Mouse (Mus musculus): ENCODE data around the gene Btbd19. TPM values are rescaled to one million over a fixed set of nuclear protein-coding genes. Genes with fewer than 3 reads are reported as not detected.
A peak's percentile ranks its signal among the peaks of the same experiment; 100 is the strongest.

The Btbd19 gene
- polyA plus RNA-seq, 1 experiment from 2014 or later = 6.7 TPM

GRCm38 (mm10) chr4:117133366-117133796 is 7.9 kb upstream of the Btbd19 start:
- ATAC-seq (ENCODE audit: insufficient read depth, low FRiP score, low read depth) = 0 out of 2 replicates have a peak, but pooled peaks have one; percentile 1
- H3K4me1 ChIP-seq = peaks cover 20% of the 10 kb centered on the region
- peaks cover 9% of the 10 kb centered on the region; the same call in 1 of the 2 replicates for H3K27me3 ChIP-seq (replicated peaks)
- peak overlapping the region; percentile 97 for H3K4me2 ChIP-seq
- H3K4me3 ChIP-seq (replicated peaks) = peak overlapping the region; percentile 67
- under 1% methylated on average over 42 of the region's 42 CpGs for WGBS
- peak overlapping the region; percentile 86 for H3K9ac ChIP-seq
- H3K36me3 ChIP-seq = peaks cover 7% of the 10 kb centered on the region; the same call in 1 of the 2 replicates
- no peaks in the 10 kb centered on the region for H3K9me3 ChIP-seq
- H3K27ac ChIP-seq = no peak overlapping the region

GRCm38 (mm10) chr4:117132794-117133143 is 7.2 kb upstream of the Btbd19 start:
- Histone ChIP-seq H3K36me3 (peaks cover 7% of the 10 kb centered on the region; the same call in 1 of the 2 replicates), H3K4me2 (peak overlapping the region; percentile 97), H3K27ac (no peak overlapping the region), H3K9ac (peak overlapping the region; percentile 86; the same call in 1 of the 2 replicates), H3K9me3 (no peaks in the 10 kb centered on the region), H3K4me1 (peaks cover 20% of the 10 kb centered on the region), H3K27me3 (replicated peaks) (peaks cover 9% of the 10 kb centered on the region; the same call in 1 of the 2 replicates), H3K4me3 (replicated peaks) (peak overlapping the region; percentile 67)
- ATAC-seq (ENCODE audit: insufficient read depth, low FRiP score, low read depth) = no peak
- WGBS = 22% methylated on average over 11 of the region's 11 CpGs

- no peak for ATAC-seq (ENCODE audit: insufficient read depth, low FRiP score, low read depth)
- H3K9me3 ChIP-seq = no peaks in the 10 kb centered on the region
- H3K27me3 ChIP-seq (replicated peaks) = peaks cover 9% of the 10 kb centered on the region; the same call in 1 of the 2 replicates
- H3K9ac ChIP-seq = no peak overlapping the region
- peak overlapping the region; percentile 97 for H3K4me2 ChIP-seq
- peak overlapping the region; percentile 67; the same call in 1 of the 2 replicates for H3K4me3 ChIP-seq (replicated peaks)
- H3K4me1 ChIP-seq = peaks cover 20% of the 10 kb centered on the region
- peaks cover 7% of the 10 kb centered on the region; the same call in 1 of the 2 replicates for H3K36me3 ChIP-seq
- H3K27ac ChIP-seq = no peak overlapping the region
- 48% methylated on average over 7 of the region's 7 CpGs for WGBS
Observed at GRCm38 (mm10) chr4:117131890-117132793, 6.6 kb upstream of the Btbd19 start.

- no peak overlapping the region for H3K4me3 ChIP-seq (replicated peaks)
- no peak overlapping the region for H3K27ac ChIP-seq
- H3K9me3 ChIP-seq = no peaks in the 10 kb centered on the region
- peaks cover 7% of the 10 kb centered on the region; the same call in 1 of the 2 replicates for H3K36me3 ChIP-seq
- H3K9ac ChIP-seq = no peak overlapping the region
- peaks cover 9% of the 10 kb centered on the region; the same call in 1 of the 2 replicates for H3K27me3 ChIP-seq (replicated peaks)
- 64% methylated on average over 6 of the region's 6 CpGs for WGBS
- H3K4me2 ChIP-seq = no peak overlapping the region
- ATAC-seq (ENCODE audit: insufficient read depth, low FRiP score, low read depth) = no peak
- H3K4me1 ChIP-seq = peaks cover 26% of the 10 kb centered on the region
Observed at GRCm38 (mm10) chr4:117131198-117131597, 5.7 kb upstream of the Btbd19 start.

- peaks cover 7% of the 10 kb centered on the region; the same call in 1 of the 2 replicates for H3K36me3 ChIP-seq
- no peaks in the 10 kb centered on the region for H3K9me3 ChIP-seq
- no peak overlapping the region for H3K4me2 ChIP-seq
- H3K4me3 ChIP-seq (replicated peaks) = no peak overlapping the region
- 83% methylated on average over 6 of the region's 6 CpGs for WGBS
- peaks cover 29% of the 10 kb centered on the region for H3K4me1 ChIP-seq
- H3K27ac ChIP-seq = no peak overlapping the region
- no peak for ATAC-seq (ENCODE audit: insufficient read depth, low FRiP score, low read depth)
- peaks cover 9% of the 10 kb centered on the region; the same call in 1 of the 2 replicates for H3K27me3 ChIP-seq (replicated peaks)
- H3K9ac ChIP-seq = no peak overlapping the region
Observed at GRCm38 (mm10) chr4:117130790-117131189, 5.3 kb upstream of the Btbd19 start.

GRCm38 (mm10) chr4:117127991-117128686 is 2.6 kb upstream of the Btbd19 start:
- 87% methylated on average over 33 of the region's 33 CpGs for WGBS
- no peaks in the 10 kb centered on the region for H3K9me3 ChIP-seq

GRCm38 (mm10) chr4:117126675-117127290 is 1.3 kb upstream of the Btbd19 start, which contains the start of gene Tctex1d4:
Tctex1d4 (plus strand) TSS chr4:117126794.
- peaks cover 7% of the 10 kb centered on the region; the same call in 1 of the 2 replicates for H3K36me3 ChIP-seq
- 77% methylated on average over 9 of the region's 9 CpGs for WGBS
- no peaks in the 10 kb centered on the region for H3K9me3 ChIP-seq
- H3K27me3 ChIP-seq (replicated peaks) = no peaks in the 10 kb centered on the region
- no peak within 1 kb of the TSS for H3K4me3 ChIP-seq (replicated peaks)
- ATAC-seq (ENCODE audit: insufficient read depth, low FRiP score, low read depth) = no peak
- H3K27ac ChIP-seq = peak within 1 kb of the TSS; percentile 89
- H3K4me1 ChIP-seq = peaks cover 28% of the 10 kb centered on the region
- H3K9ac ChIP-seq = no peak within 1 kb of the TSS
- peak within 1 kb of the TSS; percentile 31 for H3K4me2 ChIP-seq

More at GRCm38 (mm10) chr4:117127991-117128686, 2.6 kb upstream of the Btbd19 start:
- Histone ChIP-seq H3K4me1 (peaks cover 37% of the 10 kb centered on the region), H3K4me2 (no peak overlapping the region), H3K4me3 (replicated peaks) (no peak overlapping the region), H3K9ac (no peak overlapping the region), H3K27ac (no peak overlapping the region), H3K36me3 (peaks cover 7% of the 10 kb centered on the region; the same call in 1 of the 2 replicates), H3K27me3 (replicated peaks) (peaks cover 7% of the 10 kb centered on the region; the same call in 1 of the 2 replicates)
- no peak for ATAC-seq (ENCODE audit: insufficient read depth, low FRiP score, low read depth)

GRCm38 (mm10) chr4:117125910-117126674 is 567 bp upstream of the Btbd19 start:
- Histone ChIP-seq H3K4me2 (peak overlapping the region; percentile 31), H3K27ac (peak overlapping the region; percentile 89), H3K4me1 (peaks cover 24% of the 10 kb centered on the region), H3K27me3 (replicated peaks) (no peaks in the 10 kb centered on the region), H3K36me3 (peaks cover 7% of the 10 kb centered on the region; the same call in 1 of the 2 replicates), H3K4me3 (replicated peaks) (no peak overlapping the region), H3K9ac (no peak overlapping the region), H3K9me3 (no peaks in the 10 kb centered on the region)
- peak; percentile 60; the same call in 1 of the 2 replicates for ATAC-seq (ENCODE audit: insufficient read depth, low FRiP score, low read depth)
- WGBS = 39% methylated on average over 15 of the region's 15 CpGs

- Histone ChIP-seq H3K27ac (peak overlapping the region; percentile 89), H3K4me1 (peaks cover 24% of the 10 kb centered on the region), H3K9ac (no peak overlapping the region), H3K4me2 (peak overlapping the region; percentile 31), H3K36me3 (peaks cover 7% of the 10 kb centered on the region; the same call in 1 of the 2 replicates), H3K4me3 (replicated peaks) (peak overlapping the region; percentile 2; the same call in 1 of the 2 replicates), H3K9me3 (no peaks in the 10 kb centered on the region), H3K27me3 (replicated peaks) (no peaks in the 10 kb centered on the region)
- no peak for ATAC-seq (ENCODE audit: insufficient read depth, low FRiP score, low read depth)
- 51% methylated on average over 14 of the region's 14 CpGs for WGBS
Observed at GRCm38 (mm10) chr4:117124518-117125347, 792 bp downstream of the Btbd19 start.

GRCm38 (mm10) chr4:117124218-117124517 is 1.4 kb downstream of the Btbd19 start:
- H3K27me3 ChIP-seq (replicated peaks) = no peaks in the 10 kb centered on the region
- H3K9ac ChIP-seq = no peak overlapping the region
- no peak overlapping the region for H3K4me3 ChIP-seq (replicated peaks)
- 70% methylated on average over 3 of the region's 3 CpGs for WGBS
- H3K4me2 ChIP-seq = 0 out of 2 replicates have a peak overlapping the region, but pooled peaks have one; percentile 31
- ATAC-seq (ENCODE audit: insufficient read depth, low FRiP score, low read depth) = no peak
- peaks cover 24% of the 10 kb centered on the region for H3K4me1 ChIP-seq
- no peaks in the 10 kb centered on the region for H3K9me3 ChIP-seq
- H3K36me3 ChIP-seq = peaks cover 6% of the 10 kb centered on the region; the same call in 1 of the 2 replicates
- peak overlapping the region; percentile 1; the same call in 1 of the 2 replicates for H3K27ac ChIP-seq
